In genomic region chr1:88094941-88095492, GRCm38 (mm10) we compare ENCODE assay signal across 8 mouse cellular contexts. TPM values are rescaled to one million over a fixed set of nuclear protein-coding genes. Genes with fewer than 3 reads are reported as not detected.
A peak's percentile ranks its signal among the peaks of the same experiment; 100 is the strongest.
DNase-seq lines count a peak whose midpoint lies in the region; ATAC-seq and TF ChIP-seq lines count a peak whose summit lies in the region.

Gene Ugt1a7c (plus strand): TSS chr1:88095062.

- no peak for TF ChIP-seq CTCF in testis, adult 2 months (IDR thresholded peaks at IDR 0.05; ENCODE audit: control insufficient read depth, insufficient read depth, insufficient replicate concordance, low read depth, low read length)

- H3K27ac ChIP-seq in testis, adult 2 months (ENCODE audit: control insufficient read depth, insufficient read depth, low read depth, low read length): peak within 1 kb of the TSS; percentile 54; the same call in 1 of the 2 replicates
- H3K27ac ChIP-seq in kidney, embryonic 15.5 days: peak within 1 kb of the TSS; percentile 93

- peak; percentile 92 for ATAC-seq in kidney, embryonic 15.5 days (replicated peaks; ENCODE audit: low FRiP score)

- H3K36me3 ChIP-seq in testis, adult 2 months (ENCODE audit: control insufficient read depth, insufficient read depth, low read length): no peaks in the 10 kb centered on the region
- H3K36me3 ChIP-seq in kidney, embryonic 15.5 days: no peaks in the 10 kb centered on the region

- H3K9me3 ChIP-seq in kidney, embryonic 15.5 days (replicated peaks): no peaks in the 10 kb centered on the region

- no peak for TF ChIP-seq POLR2A in testis, adult 2 months (IDR thresholded peaks at IDR 0.05; ENCODE audit: control insufficient read depth, low read depth, low read length)

- 15% methylated on average over 10 of the region's 10 CpGs for WGBS in kidney, embryonic 15.5 days

- peak within 1 kb of the TSS; percentile 49 for H3K4me2 ChIP-seq in kidney, embryonic 15.5 days

- no peak within 1 kb of the TSS; the same call in 1 of the 2 replicates for H3K9ac ChIP-seq in kidney, embryonic 15.5 days

- H3K27me3 ChIP-seq in testis, adult 2 months (ENCODE audit: control insufficient read depth, insufficient read depth, low read length): no peaks in the 10 kb centered on the region
- H3K27me3 ChIP-seq in kidney, embryonic 15.5 days: no peaks in the 10 kb centered on the region

- DNase-seq in testis, postnatal 10 days (ENCODE audit: low spot score): no peak
- peak; percentile 47 for DNase-seq in fibroblast of lung, adult 2 months (ENCODE audit: low read depth)
- DNase-seq in lung, postnatal 36 days: peak; percentile 63
- no peak for DNase-seq in cerebellum, adult 9-11 months
- DNase-seq in frontal cortex, postnatal 14 days (ENCODE audit: low spot score in 2 of 2): no peak
- DNase-seq in adrenal gland, adult 18-20 months (ENCODE audit: low spot score in 2 of 2): no peak

- no peak within 1 kb of the TSS for H3K4me3 ChIP-seq in testis, adult 2 months (ENCODE audit: control insufficient read depth, low read depth, low read length)
- H3K4me3 ChIP-seq in kidney, embryonic 15.5 days (replicated peaks): peak within 1 kb of the TSS; percentile 29

- H3K4me1 ChIP-seq in testis, adult 2 months (ENCODE audit: control insufficient read depth, insufficient read depth, low read length): no peaks in the 10 kb centered on the region
- peaks cover 15% of the 10 kb centered on the region for H3K4me1 ChIP-seq in kidney, embryonic 15.5 days

RNA-seq across cellular contexts. Expression of gene Ugt1a7c, which starts in this region (rescaled TPM):
- polyA plus RNA-seq in testis, adult 2 months (2012; rRNA removed): 4.3 and 6.5 TPM in 2 replicates
- polyA plus RNA-seq in kidney, embryonic 15.5 days (2015; fragmentation: Nextera tagmentation; extraction: Ambion mirVana): 8.9 and 11.4 TPM in 2 replicates
- 1 to 10 TPM; 1.8 to 3.6 TPM for total RNA-seq in adrenal gland, adult 18-20 months (2021)

Comparison
In these comparisons a context has a peak if more than half of its experiments do, and no peak if none do; other contexts are left out.
1. DNase-seq: peak in fibroblast of lung, adult 2 months (single experiment) and lung, postnatal 36 days (single experiment); none in testis, postnatal 10 days (single experiment), cerebellum, adult 9-11 months (single experiment), frontal cortex, postnatal 14 days (0 of 2) and adrenal gland, adult 18-20 months (0 of 2).